Mouse (Mus musculus) hindbrain, postnatal 0 days (tissue): ENCODE data around the gene Dock10. TPM values are rescaled to one million over a fixed set of nuclear protein-coding genes. Genes with fewer than 3 reads are reported as not detected.

Experiments used
- ATAC-seq: fragments of 200-750 bp; cut with Nextera tagmentation; 2 replicates; pipeline ENCODE4 v1.8.0; 2017; ENCODE audit warnings: mild to moderate bottlenecking, moderate TSS enrichment, moderate library complexity
- DNase-seq: peaks from one replicate; pipeline ENCODE4 v3.0.0-alpha.2; 2015; ENCODE audit warnings: low spot score
- H3K27ac ChIP-seq: fragments of 300-500 bp; sonication (generic); 2 replicates; pipeline ENCODE4 v1.5.1; 2014; ENCODE audit warnings: mild to moderate bottlenecking
- H3K27me3 ChIP-seq: fragments of 300-500 bp; sonication (generic); 2 replicates; pipeline ENCODE4 v1.6.1; 2014; ENCODE audit warnings: low read length, mixed read lengths; ENCODE audit not compliant: insufficient read depth
- H3K36me3 ChIP-seq: fragments of 300-500 bp; sonication (generic); 2 replicates; pipeline ENCODE4 v1.6.1; 2014; ENCODE audit warnings: low read length, mixed read lengths; ENCODE audit not compliant: insufficient read depth
- H3K4me1 ChIP-seq: fragments of 300-500 bp; sonication (generic); 2 replicates; pipeline ENCODE4 v1.6.1; 2014; ENCODE audit warnings: antibody characterized with exemption, low read length, mixed read lengths; ENCODE audit not compliant: insufficient read depth
- H3K4me2 ChIP-seq: fragments of 300-500 bp; sonication (generic); 2 replicates; pipeline ENCODE4 v1.6.1; 2014; ENCODE audit warnings: low read depth, mild to moderate bottlenecking, low read length, moderate library complexity, mixed read lengths
- H3K4me3 ChIP-seq: fragments of 300-500 bp; sonication (generic); 2 replicates; pipeline ENCODE4 v1.5.1; 2014; ENCODE audit warnings: low read length
- H3K9ac ChIP-seq: fragments of 300-500 bp; sonication (generic); replicated peaks from 2 replicates; pipeline ENCODE4 v1.6.1; 2014; ENCODE audit warnings: mild to moderate bottlenecking, low read length, moderate library complexity, mixed read lengths
- H3K9me3 ChIP-seq: fragments of 300-500 bp; sonication (generic); 2 replicates; pipeline ENCODE4 v1.6.1; 2016; ENCODE audit warnings: low read length, mixed read lengths
- CTCF ChIP-seq: IDR thresholded peaks from 2 replicates; pipeline ENCODE4 v1.5.1; 2016; ENCODE audit warnings: antibody characterized with exemption, control low read depth, low read depth
- WGBS: fragments of 180-500 bp; shearing (Covaris S2); extraction: QIAGEN DNeasy Blood & Tissue Kit; methylation state at CpG from one replicate; pipeline ENCODE4 v1.1.7; 2014; 5-methylcytosine and 5-hydroxymethylcytosine counted together
- polyA plus RNA-seq: library from polyadenylated mRNA; unstranded; fragments of >200 nt; fragmentation: Nextera tagmentation; extraction: Ambion mirVana; gene quantifications from 2 replicates; pipeline ENCODE4 v1.2.1, GENCODE M21; 2015
- total RNA-seq: library from RNA; depleted of rRNA; stranded (reverse); fragments of >200 nt; gene quantifications from 2 replicates; pipeline ENCODE4 v1.2.3, GENCODE M21; 2014

Dock10 gene
- total and polyA plus RNA-seq, 2 experiments from 2014 or later, result 4.8 to 21.6 TPM

- no peak overlapping the region for H3K9ac ChIP-seq
- no peak for TF ChIP-seq CTCF
- H3K36me3 ChIP-seq, result no peaks in the 10 kb centered on the region
- H3K4me3 ChIP-seq, result no peak overlapping the region
- H3K27me3 ChIP-seq, result no peaks in the 10 kb centered on the region
- H3K4me1 ChIP-seq, result 0 out of 2 replicates have a peak, but pooled peaks cover 2% of the 10 kb centered on the region
- no peak overlapping the region for H3K4me2 ChIP-seq
- no peaks in the 10 kb centered on the region for H3K9me3 ChIP-seq
- DNase-seq, result no peak
- 93% methylated on average over 4 of the region's 4 CpGs for WGBS
- no peak overlapping the region for H3K27ac ChIP-seq
- no peak for ATAC-seq
These were observed 124.8 kb downstream of the Dock10 start for GRCm38 (mm10) chr1:80633536-80633935.

GRCm38 (mm10) chr1:80630179-80631149 is 127.9 kb downstream of the Dock10 start:
- Histone ChIP-seq H3K27ac (peak overlapping the region; percentile 56; the same call in 1 of the 2 replicates), H3K27me3 (no peaks in the 10 kb centered on the region), H3K36me3 (no peaks in the 10 kb centered on the region), H3K4me3 (no peak overlapping the region), H3K4me1 (0 out of 2 replicates have a peak, but pooled peaks cover 2% of the 10 kb centered on the region), H3K9me3 (no peaks in the 10 kb centered on the region), H3K4me2 (no peak overlapping the region), H3K9ac (no peak overlapping the region)
- peak; percentile 20; the same call in 1 of the 2 replicates for TF ChIP-seq CTCF
- 24% methylated on average over 5 of the region's 5 CpGs for WGBS
- ATAC-seq (peak; percentile 76), DNase-seq (peak; percentile 68)

GRCm38 (mm10) chr1:80628054-80628453 is 130.3 kb downstream of the Dock10 start:
- DNase-seq (no peak), ATAC-seq (no peak)
- no peak for TF ChIP-seq CTCF
- Histone ChIP-seq H3K4me3 (no peak overlapping the region), H3K9ac (no peak overlapping the region), H3K27me3 (no peaks in the 10 kb centered on the region), H3K4me2 (no peak overlapping the region), H3K9me3 (no peaks in the 10 kb centered on the region), H3K27ac (no peak overlapping the region), H3K36me3 (no peaks in the 10 kb centered on the region), H3K4me1 (0 out of 2 replicates have a peak, but pooled peaks cover 2% of the 10 kb centered on the region)

GRCm38 (mm10) chr1:80626800-80627199 is 131.5 kb downstream of the Dock10 start:
- DNase-seq (no peak), ATAC-seq (no peak)
- no peaks in the 10 kb centered on the region for H3K36me3 ChIP-seq

GRCm38 (mm10) chr1:80625371-80625770 is 133.0 kb downstream of the Dock10 start:
- ATAC-seq (no peak), DNase-seq (no peak)
- Histone ChIP-seq H3K4me3 (no peak overlapping the region), H3K4me2 (no peak overlapping the region), H3K9me3 (no peaks in the 10 kb centered on the region), H3K4me1 (no peaks in the 10 kb centered on the region), H3K36me3 (no peaks in the 10 kb centered on the region), H3K27ac (no peak overlapping the region), H3K27me3 (no peaks in the 10 kb centered on the region), H3K9ac (no peak overlapping the region)
- 80% methylated on average over 1 of the region's 1 CpGs for WGBS
- TF ChIP-seq CTCF, result no peak

More at GRCm38 (mm10) chr1:80626800-80627199, 131.5 kb downstream of the Dock10 start:
- no peak overlapping the region for H3K27ac ChIP-seq
- 87% methylated on average over 4 of the region's 4 CpGs for WGBS
- H3K4me2 ChIP-seq, result no peak overlapping the region
- H3K4me1 ChIP-seq, result 0 out of 2 replicates have a peak, but pooled peaks cover 2% of the 10 kb centered on the region
- no peaks in the 10 kb centered on the region for H3K9me3 ChIP-seq
- H3K9ac ChIP-seq, result no peak overlapping the region
- H3K27me3 ChIP-seq, result no peaks in the 10 kb centered on the region
- H3K4me3 ChIP-seq, result no peak overlapping the region
- TF ChIP-seq CTCF, result no peak

GRCm38 (mm10) chr1:80624552-80624951 is 133.8 kb downstream of the Dock10 start:
- H3K9me3 ChIP-seq, result no peaks in the 10 kb centered on the region
- H3K9ac ChIP-seq, result no peak overlapping the region
- no peak overlapping the region for H3K4me2 ChIP-seq
- H3K36me3 ChIP-seq, result no peaks in the 10 kb centered on the region
- H3K4me1 ChIP-seq, result no peaks in the 10 kb centered on the region
- ATAC-seq, result no peak
- 44% methylated on average over 4 of the region's 4 CpGs for WGBS
- DNase-seq, result no peak
- no peak overlapping the region for H3K27ac ChIP-seq
- TF ChIP-seq CTCF, result no peak
- no peaks in the 10 kb centered on the region for H3K27me3 ChIP-seq
- no peak overlapping the region for H3K4me3 ChIP-seq

DNA sequence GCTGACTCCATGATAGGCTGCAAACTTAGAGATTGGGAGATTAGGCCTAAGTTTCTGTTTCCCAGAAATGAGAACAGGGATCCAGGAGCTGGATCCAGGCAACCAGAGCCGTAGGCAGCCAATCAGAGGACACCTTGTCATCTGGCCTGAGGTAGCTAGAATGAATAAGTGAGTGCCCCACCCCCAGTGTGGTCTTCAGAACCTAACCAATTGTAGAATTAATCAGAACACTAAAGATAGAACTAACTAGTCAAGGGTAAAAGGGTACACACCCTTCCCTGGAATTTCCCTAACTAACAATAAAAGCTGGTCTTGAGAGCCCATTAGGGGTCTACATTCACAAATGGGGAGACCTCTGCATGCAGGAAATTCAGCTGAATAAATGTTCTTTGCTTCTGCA is 135.7 kb downstream of the Dock10 start:
- Histone ChIP-seq H3K4me2 (no peak overlapping the region), H3K27me3 (no peaks in the 10 kb centered on the region), H3K4me3 (no peak overlapping the region), H3K27ac (no peak overlapping the region), H3K9me3 (no peaks in the 10 kb centered on the region), H3K9ac (no peak overlapping the region), H3K36me3 (no peaks in the 10 kb centered on the region), H3K4me1 (no peaks in the 10 kb centered on the region)
- no peak for TF ChIP-seq CTCF
- DNase-seq (no peak), ATAC-seq (no peak)
- 97% methylated on average over 1 of the region's 1 CpGs for WGBS
